Mouse (Mus musculus) monocyte, adult 5-6 weeks (primary cell): ENCODE data around the gene Zik1. TPM values are rescaled to one million over a fixed set of nuclear protein-coding genes. Genes with fewer than 3 reads are reported as not detected.

Source experiments
- ATAC-seq: fragments of 153-309, 156-312 bp; replicated peaks from 2 replicates; pipeline ENCODE4 v1.8.0; 2017; ENCODE audit warnings: mild to moderate bottlenecking; ENCODE audit not compliant: low TSS enrichment, insufficient number of reproducible peaks, severe bottlenecking, poor library complexity, low FRiP score
- total RNA-seq: library from RNA; stranded (forward); fragments of 200-1000, 200-491, 200-594 nt; gene quantifications from 3 replicates; pipeline ENCODE4 v1.2.3, GENCODE M21; 2017

Gene Zik1
- total RNA-seq: 0.11 to 0.29 TPM in 2 of 3 replicates, not detected in the other

GRCm38 (mm10) chr7:10494786-10495521 is at the start of gene Zik1:
Gene Zik1 (minus strand): TSS chr7:10495394.
- ATAC-seq: peak; percentile 31; the same call in 1 of the 2 replicates

DNA sequence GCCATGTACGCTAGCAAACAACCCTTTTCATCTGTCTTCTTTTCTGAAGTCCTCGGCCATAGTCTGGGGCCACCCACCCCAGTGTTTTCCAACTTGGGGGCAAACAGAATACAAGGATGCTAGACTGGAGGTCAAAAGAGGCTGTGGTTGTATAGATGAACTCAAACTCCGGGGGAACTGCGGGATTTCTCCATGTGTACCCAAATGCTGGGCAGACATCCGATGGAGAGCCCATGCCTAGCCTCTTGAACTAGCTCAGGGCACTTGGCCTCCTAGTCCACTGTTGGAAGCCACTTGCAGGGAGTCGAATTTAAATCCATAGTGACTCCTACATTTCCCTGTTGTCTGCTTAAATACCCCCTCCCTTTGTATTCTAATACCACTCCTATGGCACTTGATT is 384 bp upstream of the Zik1 start:
- ATAC-seq: no peak

- no peak for ATAC-seq
These were observed 14.5 kb downstream of the Zik1 start for GRCm38 (mm10) chr7:10480588-10481233.

GRCm38 (mm10) chr7:10479813-10480212 is 15.4 kb downstream of the Zik1 start:
- ATAC-seq: no peak

DNA sequence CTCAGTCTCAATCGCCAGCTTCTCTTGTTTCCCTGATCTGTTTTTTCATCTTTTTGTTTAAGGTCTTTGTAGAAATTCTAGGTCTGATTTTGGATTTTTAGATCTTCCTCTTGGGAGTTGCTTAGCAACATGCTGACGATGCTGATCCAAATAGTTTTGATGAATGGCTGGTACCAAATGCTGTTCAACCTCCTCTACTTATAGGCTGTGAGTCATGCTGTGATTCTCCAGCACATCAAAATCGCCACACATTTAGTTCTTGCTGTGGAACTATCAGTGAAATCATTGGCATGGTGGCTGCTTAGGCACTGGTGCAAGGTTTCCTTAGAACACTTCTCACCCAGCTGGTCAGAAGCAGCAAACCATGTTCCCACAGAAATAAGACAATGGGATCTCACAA is 37.0 kb downstream of the Zik1 start:
- ATAC-seq: no peak

DNA sequence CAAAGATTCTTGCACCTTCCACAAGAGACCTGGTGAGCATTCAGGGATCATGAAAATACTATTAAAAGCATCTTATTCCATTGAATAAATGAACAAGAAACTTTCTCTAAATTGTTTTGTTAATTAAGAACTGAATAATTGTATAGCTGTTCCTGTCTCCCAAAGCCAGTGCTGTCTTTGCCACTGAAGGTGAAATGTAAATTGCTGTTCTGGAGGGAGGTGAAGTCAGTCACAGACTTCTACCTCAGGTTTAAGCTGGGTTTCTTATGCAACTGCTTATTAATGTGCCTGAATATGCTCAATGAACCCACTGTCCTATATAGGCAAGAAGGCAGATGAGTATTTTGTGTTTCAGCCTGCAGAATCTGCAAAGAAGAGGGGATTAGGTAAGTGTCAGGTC is 52.2 kb downstream of the Zik1 start, which contains the start of gene Vmn1r67:
TSS of gene Vmn1r67 (plus strand) at position 301 of the 400 bp plus-strand sequence.
- ATAC-seq: no peak

Other genes with a start within 250 kb of the Zik1 start
- not detected in 3 replicates for gene Vmn1r66, start 217.4 kb downstream of the Zik1 start, total RNA-seq
- not detected in 3 replicates for gene Vmn1r67, start 52.1 kb downstream of the Zik1 start, total RNA-seq
- gene Vmn1r68, start 63.1 kb upstream of the Zik1 start, total RNA-seq: 1.6 TPM in 1 of 3 replicates, not detected in the others
- gene Vmn1r69, start 118.3 kb upstream of the Zik1 start, total RNA-seq: not detected in 3 replicates
- not detected in 3 replicates for gene Vmn1r70, start 136.1 kb upstream of the Zik1 start, total RNA-seq
- not detected in 3 replicates for gene Nlrp4b, start 192.4 kb upstream of the Zik1 start, total RNA-seq